Mouse (Mus musculus) C2C12 (cell line): ENCODE measurements around the gene Cacna1e. TPM values are rescaled to one million over a fixed set of nuclear protein-coding genes. Genes with fewer than 3 reads are reported as not detected.

ENCODE experiments used
- H3K27me3 ChIP-seq: one replicate; pipeline ENCODE4 v1.6.1; 2011; ENCODE audit not compliant: control insufficient read depth, insufficient read depth, insufficient read length
- H3K36me3 ChIP-seq: one replicate; pipeline ENCODE4 v1.6.1; 2011; ENCODE audit not compliant: control insufficient read depth, insufficient read depth
- H3K4me3 ChIP-seq: one replicate; pipeline ENCODE4 v1.5.1; 2011; ENCODE audit warnings: mild to moderate bottlenecking, control low read depth; ENCODE audit not compliant: poor library complexity, insufficient read depth, severe bottlenecking
- H3K79me2 ChIP-seq: one replicate; pipeline ENCODE4 v1.6.1; 2011; ENCODE audit not compliant: control insufficient read depth, insufficient read depth
- H3K79me3 ChIP-seq: one replicate; pipeline ENCODE4 v1.6.1; 2011; ENCODE audit warnings: low read depth, control low read depth
- H3ac ChIP-seq: one replicate; pipeline ENCODE3; 2011; ENCODE audit warnings: low read depth; ENCODE audit not compliant: control insufficient read depth, insufficient read length
- CEBPB ChIP-seq: IDR thresholded peaks from one replicate; pipeline ENCODE4 v1.6.1; 2011; ENCODE audit warnings: low read depth, mild to moderate bottlenecking, control low read depth, moderate library complexity
- CTCF ChIP-seq: IDR thresholded peaks from one replicate; pipeline ENCODE4 v1.5.1; 2011; ENCODE audit not compliant: control insufficient read depth, insufficient read depth, insufficient read length
- FOSL1 ChIP-seq: IDR thresholded peaks from one replicate; pipeline ENCODE4 v1.8.0; 2011; ENCODE audit warnings: mild to moderate bottlenecking, low read length; ENCODE audit not compliant: poor library complexity, insufficient read depth, severe bottlenecking
- MAX ChIP-seq: IDR thresholded peaks from one replicate; pipeline ENCODE4 v1.6.1; 2011; ENCODE audit warnings: mild to moderate bottlenecking, control low read depth
- MYOD1 ChIP-seq: IDR thresholded peaks from one replicate; pipeline ENCODE4 v1.6.1; 2011; ENCODE audit warnings: low read depth; ENCODE audit not compliant: control insufficient read depth, insufficient read length
- MYOG ChIP-seq: IDR thresholded peaks from one replicate; pipeline ENCODE4 v1.6.1; 2011; ENCODE audit not compliant: control insufficient read depth, insufficient read length; ENCODE audit errors: extremely low read depth
- USF1 ChIP-seq: IDR thresholded peaks from one replicate; pipeline ENCODE4 v1.6.1; 2011; ENCODE audit warnings: low read depth, mild to moderate bottlenecking, control low read depth, moderate library complexity
- polyA plus RNA-seq: library from polyadenylated mRNA; unstranded; fragments of >200 nt; fragmentation: generic; extraction: Trizol; gene quantifications from one replicate; pipeline ENCODE4 v1.2.1, GENCODE M21; 2012; ENCODE audit warnings: missing spikeins

Cacna1e gene
- polyA plus RNA-seq, 1 experiment, result not detected

DNA sequence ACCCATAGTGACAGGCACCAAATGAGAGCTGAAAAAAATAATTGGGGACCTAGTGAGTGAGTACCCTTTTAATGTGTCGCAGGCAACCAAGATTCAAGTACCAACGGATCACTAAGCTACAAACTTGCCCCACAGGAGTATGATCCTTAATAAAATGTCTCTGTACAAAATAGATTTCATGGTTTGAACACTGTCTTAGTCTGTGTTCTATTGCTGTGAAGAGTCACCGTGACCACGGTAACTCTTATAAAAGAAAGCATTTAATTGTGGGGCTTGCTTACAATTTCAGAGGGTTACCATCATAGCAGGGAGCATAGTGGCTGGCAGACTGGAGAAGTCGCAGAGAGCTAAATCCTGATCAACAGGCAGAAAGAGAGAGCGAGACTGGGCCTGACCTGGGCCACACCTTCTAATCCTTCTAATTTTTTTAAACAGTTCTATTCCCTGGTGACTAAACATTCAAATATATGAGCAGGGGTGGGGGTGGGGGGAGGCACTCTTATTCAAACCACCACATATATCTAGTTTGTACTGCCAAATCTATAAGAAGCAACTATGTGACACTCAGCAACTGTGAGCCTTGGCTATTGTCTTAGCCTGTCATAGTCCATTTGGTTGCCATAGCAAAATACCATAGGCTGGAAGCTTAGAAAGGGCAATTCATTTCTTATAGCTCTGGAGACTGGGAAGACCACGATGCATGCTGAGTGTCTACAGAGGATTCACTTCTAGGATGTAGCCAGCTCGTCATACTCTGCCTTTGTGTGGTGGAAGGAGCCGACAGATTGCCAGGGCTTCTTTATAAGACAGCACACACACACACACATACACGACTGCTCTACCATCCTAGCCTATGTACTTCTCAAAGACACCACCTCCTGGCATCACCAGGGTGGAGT is 52.8 kb downstream of the Cacna1e start:
- no peaks in the 10 kb centered on the region for H3K79me2 ChIP-seq
- H3K4me3 ChIP-seq, result no peak overlapping the region
- H3ac ChIP-seq, result no peak overlapping the region
- H3K36me3 ChIP-seq, result no peaks in the 10 kb centered on the region
- TF ChIP-seq MYOG (no peak), CEBPB (no peak), USF1 (no peak), FOSL1 (no peak), CTCF (no peak), MYOD1 (no peak), MAX (no peak)
- no peaks in the 10 kb centered on the region for H3K79me3 ChIP-seq
- peaks cover 3% of the 10 kb centered on the region for H3K27me3 ChIP-seq

DNA sequence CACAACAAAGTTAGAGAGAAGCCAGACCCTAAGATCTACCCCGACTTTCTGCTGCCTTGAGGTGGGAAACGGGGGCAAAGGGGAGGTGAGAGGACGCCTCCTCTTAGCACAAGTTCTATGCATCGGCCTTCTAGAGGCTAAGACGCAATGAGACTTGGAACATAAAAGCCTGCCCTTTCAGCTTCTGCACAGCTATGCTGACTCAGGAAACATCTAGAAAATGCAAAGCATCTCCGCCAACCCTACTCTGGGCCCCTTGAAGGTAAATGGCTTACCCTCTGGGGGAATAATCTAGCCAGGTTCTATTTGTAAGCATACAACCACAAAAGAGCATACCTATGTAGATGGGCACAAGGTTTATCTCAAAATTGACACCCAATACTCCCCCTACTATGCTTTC is 54.2 kb downstream of the Cacna1e start:
- TF ChIP-seq MYOG, result no peak
- no peak for TF ChIP-seq CEBPB
- no peak for TF ChIP-seq CTCF
- no peak for TF ChIP-seq MYOD1
- TF ChIP-seq USF1, result no peak
- no peak for TF ChIP-seq FOSL1
- TF ChIP-seq MAX, result no peak
- H3ac ChIP-seq, result no peak overlapping the region
- no peaks in the 10 kb centered on the region for H3K79me3 ChIP-seq
- no peak overlapping the region for H3K4me3 ChIP-seq
- H3K79me2 ChIP-seq, result no peaks in the 10 kb centered on the region
- H3K36me3 ChIP-seq, result no peaks in the 10 kb centered on the region
- peaks cover 5% of the 10 kb centered on the region for H3K27me3 ChIP-seq

GRCm38 (mm10) chr1:154823098-154823497 is 61.2 kb downstream of the Cacna1e start:
- no peaks in the 10 kb centered on the region for H3K79me2 ChIP-seq
- H3ac ChIP-seq, result no peak overlapping the region
- no peaks in the 10 kb centered on the region for H3K36me3 ChIP-seq
- TF ChIP-seq MAX (no peak), MYOD1 (no peak), CEBPB (no peak), CTCF (no peak), MYOG (no peak), FOSL1 (no peak), USF1 (no peak)
- no peaks in the 10 kb centered on the region for H3K79me3 ChIP-seq
- H3K4me3 ChIP-seq, result no peak overlapping the region
- H3K27me3 ChIP-seq, result peaks cover 3% of the 10 kb centered on the region

DNA sequence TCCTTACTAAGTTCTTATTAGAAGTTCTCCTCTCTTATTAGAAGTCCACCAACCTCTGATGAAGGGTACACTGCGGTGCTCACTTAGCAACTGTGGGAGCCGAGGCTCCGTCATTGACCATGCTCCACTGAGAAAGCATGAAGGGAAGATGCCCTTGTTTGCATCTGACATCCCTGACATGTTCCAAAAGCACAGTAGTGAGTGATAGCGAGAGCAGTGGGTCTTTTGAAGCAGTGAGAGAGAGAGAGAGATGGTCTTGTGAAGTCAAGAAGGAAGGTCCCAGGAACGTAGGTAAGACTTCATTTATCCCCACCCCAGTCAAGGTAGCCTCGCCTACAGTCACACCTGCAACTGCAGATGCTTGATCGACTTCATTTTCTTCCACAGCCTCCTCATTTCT is 63.9 kb downstream of the Cacna1e start:
- Histone ChIP-seq H3K4me3 (no peak overlapping the region), H3K36me3 (no peaks in the 10 kb centered on the region), H3K27me3 (peaks cover 3% of the 10 kb centered on the region), H3K79me3 (no peaks in the 10 kb centered on the region), H3ac (no peak overlapping the region), H3K79me2 (no peaks in the 10 kb centered on the region)
- TF ChIP-seq CEBPB (no peak), USF1 (no peak)

GRCm38 (mm10) chr1:154819960-154820359 is 64.3 kb downstream of the Cacna1e start:
- H3K79me3 ChIP-seq, result no peaks in the 10 kb centered on the region
- H3ac ChIP-seq, result no peak overlapping the region
- H3K27me3 ChIP-seq, result peaks cover under 1% of the 10 kb centered on the region
- no peaks in the 10 kb centered on the region for H3K79me2 ChIP-seq
- H3K36me3 ChIP-seq, result no peaks in the 10 kb centered on the region
- H3K4me3 ChIP-seq, result no peak overlapping the region
- TF ChIP-seq CTCF, result no peak
- no peak for TF ChIP-seq CEBPB
- no peak for TF ChIP-seq MYOD1
- no peak for TF ChIP-seq USF1

DNA sequence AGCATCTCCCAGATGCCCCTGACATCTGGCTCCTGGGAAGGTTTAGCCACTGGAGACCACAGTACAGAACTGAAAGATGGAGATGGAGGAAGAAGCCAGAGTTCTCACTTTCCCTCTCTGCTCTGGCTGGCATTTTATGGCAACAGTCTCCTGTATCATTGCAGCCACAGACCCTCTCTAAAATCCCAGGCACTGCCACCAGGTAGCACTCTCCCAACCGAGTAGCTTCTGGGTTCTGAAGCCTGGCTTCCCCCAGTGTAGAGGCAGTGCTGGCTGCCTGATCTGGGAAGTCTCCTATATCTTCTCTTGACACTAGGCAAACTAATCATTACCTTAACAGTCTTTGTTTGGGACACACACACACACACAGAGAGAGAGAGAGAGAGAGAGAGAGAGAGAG is 65.6 kb downstream of the Cacna1e start:
- no peaks in the 10 kb centered on the region for H3K36me3 ChIP-seq
- H3K4me3 ChIP-seq, result no peak overlapping the region
- H3K27me3 ChIP-seq, result no peaks in the 10 kb centered on the region
- no peak overlapping the region for H3ac ChIP-seq
- no peaks in the 10 kb centered on the region for H3K79me2 ChIP-seq
- TF ChIP-seq FOSL1 (no peak), MYOD1 (no peak), CEBPB (no peak)
- no peaks in the 10 kb centered on the region for H3K79me3 ChIP-seq
